Mouse (Mus musculus): ENCODE results near the gene Ano10. TPM values are rescaled to one million over a fixed set of nuclear protein-coding genes. Genes with fewer than 3 reads are reported as not detected.
"Not testable (repeated sequence)": the region's sequence is repeated elsewhere in the genome, so short reads cannot be mapped to it uniquely, and the experiment has no call there.

The Ano10 gene
- total RNA-seq (2017) = 18.2 and 23.4 TPM in 2 replicates

DNA sequence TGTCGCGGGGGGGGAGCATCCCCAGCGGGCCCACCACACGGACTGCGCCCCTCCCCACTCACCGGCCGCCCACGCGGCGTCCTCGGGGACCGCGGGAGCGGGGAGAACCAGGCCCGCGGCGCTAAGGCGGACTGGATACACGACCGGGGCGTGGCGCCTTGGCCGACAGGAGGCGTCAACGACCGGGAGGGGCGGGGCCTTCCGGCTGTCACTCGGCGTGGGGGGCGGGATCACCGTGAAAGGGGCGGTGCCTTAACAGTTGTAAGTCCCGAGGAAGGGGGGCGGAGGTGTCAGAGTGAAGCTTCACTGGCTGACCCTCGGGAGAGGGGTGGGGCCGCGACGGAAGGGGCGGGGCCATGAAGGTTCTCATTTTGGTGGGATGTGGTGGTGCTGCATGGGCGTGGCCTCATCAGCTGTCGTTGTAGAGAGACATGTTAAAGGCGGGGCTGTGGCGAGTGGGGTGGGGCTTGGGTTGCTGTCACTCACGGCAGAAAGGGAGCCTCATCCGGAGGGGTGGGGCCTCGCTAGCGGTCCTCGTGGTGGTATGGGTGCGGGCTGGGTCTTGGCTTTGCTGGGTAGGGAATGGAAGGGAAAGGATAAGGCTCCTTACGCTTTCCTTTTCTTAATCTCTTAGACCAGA lies at the start of gene Ano10:
Ano10 (minus strand) TSS at position 182 of the 640 bp plus-strand sequence.
- peak; percentile 93 to 96 for ATAC-seq (replicated peaks in 1 of 2; ENCODE audit: insufficient read depth in 1 of 2, low FRiP score in 2 of 2, low TSS enrichment in 1 of 2, low read depth in 1 of 2, poor library complexity in 2 of 2, severe bottlenecking in 2 of 2)

GRCm38 (mm10) chr9:122343399-122343798 lies 49.2 kb upstream of the Ano10 start:
- no peak for ATAC-seq (replicated peaks in 1 of 2; ENCODE audit: insufficient read depth in 1 of 2, low FRiP score in 2 of 2, low TSS enrichment in 1 of 2, low read depth in 1 of 2, poor library complexity in 2 of 2, severe bottlenecking in 2 of 2)

GRCm38 (mm10) chr9:122339972-122340371 lies 45.7 kb upstream of the Ano10 start:
- no peak for ATAC-seq (replicated peaks in 1 of 2; ENCODE audit: insufficient read depth in 1 of 2, low FRiP score in 2 of 2, low TSS enrichment in 1 of 2, low read depth in 1 of 2, poor library complexity in 2 of 2, severe bottlenecking in 2 of 2)

DNA sequence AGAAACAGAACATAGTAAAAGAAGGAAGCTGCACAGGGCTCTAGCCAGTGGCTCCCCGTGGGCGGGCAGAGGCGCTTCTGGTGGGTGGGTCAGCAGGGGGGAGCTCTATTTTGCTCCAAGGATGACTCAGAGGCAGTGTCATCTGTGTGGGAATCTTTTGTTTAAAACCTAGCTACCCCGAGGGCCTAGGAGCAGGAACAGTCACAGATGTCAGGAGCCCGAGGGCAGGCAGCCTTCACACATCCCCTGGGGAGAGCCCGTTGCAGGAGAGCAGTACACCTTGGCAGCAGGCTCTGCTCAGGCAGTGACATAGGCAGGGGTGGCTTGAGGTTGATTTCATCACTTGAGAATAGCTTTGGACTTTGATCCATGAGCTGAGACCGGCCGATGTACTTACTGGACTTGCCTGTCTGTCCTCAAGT lies 43.3 kb upstream of the Ano10 start:
- ATAC-seq (replicated peaks in 1 of 2; ENCODE audit: insufficient read depth in 1 of 2, low FRiP score in 2 of 2, low TSS enrichment in 1 of 2, low read depth in 1 of 2, poor library complexity in 2 of 2, severe bottlenecking in 2 of 2) = peak; percentile 22 to 64; a peak in 2 of 4 replicates

DNA sequence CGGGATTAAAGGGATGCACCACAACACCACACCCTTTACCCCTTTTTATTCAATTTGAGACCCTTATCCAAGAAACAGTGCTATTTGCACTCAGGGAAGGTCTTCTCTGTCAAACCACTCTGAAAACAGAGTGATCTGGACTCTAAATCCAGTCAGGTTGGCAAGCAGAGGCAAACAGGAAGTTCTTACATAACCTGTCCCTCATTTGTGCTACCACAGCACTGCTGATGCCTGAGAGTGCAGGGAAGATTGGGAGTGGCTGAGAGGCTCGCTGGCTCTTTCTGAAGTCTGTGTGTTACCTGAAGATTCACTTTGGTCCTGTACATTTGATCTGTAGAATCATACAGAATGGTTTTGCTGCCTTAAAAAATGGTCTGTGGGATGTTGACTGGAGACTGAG lies 42.5 kb upstream of the Ano10 start:
- peak; percentile 74 to 94 for ATAC-seq (replicated peaks in 1 of 2; ENCODE audit: insufficient read depth in 1 of 2, low FRiP score in 2 of 2, low TSS enrichment in 1 of 2, low read depth in 1 of 2, poor library complexity in 2 of 2, severe bottlenecking in 2 of 2)

DNA sequence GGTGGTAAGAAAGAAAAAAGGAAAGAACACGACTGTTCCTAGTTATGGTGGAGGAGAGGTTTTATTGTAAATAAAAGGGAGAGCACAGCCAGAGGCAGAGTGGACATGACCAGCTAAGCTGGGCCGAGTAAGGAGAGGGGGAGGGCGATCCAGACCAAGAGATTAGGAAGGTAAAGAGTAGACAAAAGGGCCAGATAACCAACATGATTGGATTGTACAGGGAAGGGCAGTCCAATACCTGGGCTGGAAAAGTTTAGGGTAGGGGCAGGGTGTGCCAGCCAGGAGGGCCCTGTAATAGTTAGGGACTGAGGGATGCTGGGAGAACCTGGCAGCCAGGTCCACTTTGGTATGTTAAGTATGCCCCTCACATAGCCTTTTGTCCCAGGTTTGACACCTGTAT lies 34.0 kb upstream of the Ano10 start:
- ATAC-seq (replicated peaks in 1 of 2; ENCODE audit: insufficient read depth in 1 of 2, low FRiP score in 2 of 2, low TSS enrichment in 1 of 2, low read depth in 1 of 2, poor library complexity in 2 of 2, severe bottlenecking in 2 of 2) = no peak

GRCm38 (mm10) chr9:122325996-122326395 lies 31.8 kb upstream of the Ano10 start:
- no peak for ATAC-seq (replicated peaks in 1 of 2; ENCODE audit: insufficient read depth in 1 of 2, low FRiP score in 2 of 2, low TSS enrichment in 1 of 2, low read depth in 1 of 2, poor library complexity in 2 of 2, severe bottlenecking in 2 of 2)

- no peak for ATAC-seq (replicated peaks in 1 of 2; ENCODE audit: insufficient read depth in 1 of 2, low FRiP score in 2 of 2, low TSS enrichment in 1 of 2, low read depth in 1 of 2, poor library complexity in 2 of 2, severe bottlenecking in 2 of 2)
Observed at GRCm38 (mm10) chr9:122322356-122322755, 28.1 kb upstream of the Ano10 start.

DNA sequence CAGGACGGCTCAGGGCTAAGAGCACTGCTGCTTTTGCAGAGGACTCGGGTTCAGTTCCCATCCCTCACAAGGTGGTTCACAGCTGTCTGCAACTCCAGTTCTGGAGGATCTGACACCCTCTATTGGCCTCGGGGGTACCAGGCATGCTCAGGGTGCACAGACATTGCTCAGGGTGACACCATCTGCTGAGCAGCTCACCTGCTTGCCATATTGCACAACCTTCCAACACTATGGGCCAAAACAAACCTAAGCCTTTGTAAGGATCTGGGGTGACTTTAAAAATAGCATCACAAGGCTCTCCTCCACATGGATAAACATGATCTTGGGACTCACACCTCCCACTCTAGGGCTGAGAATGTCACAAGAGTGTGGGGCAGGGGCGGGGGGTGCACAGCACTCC lies 26.4 kb upstream of the Ano10 start:
- ATAC-seq (replicated peaks in 1 of 2; ENCODE audit: insufficient read depth in 1 of 2, low FRiP score in 2 of 2, low TSS enrichment in 1 of 2, low read depth in 1 of 2, poor library complexity in 2 of 2, severe bottlenecking in 2 of 2) = no peak

DNA sequence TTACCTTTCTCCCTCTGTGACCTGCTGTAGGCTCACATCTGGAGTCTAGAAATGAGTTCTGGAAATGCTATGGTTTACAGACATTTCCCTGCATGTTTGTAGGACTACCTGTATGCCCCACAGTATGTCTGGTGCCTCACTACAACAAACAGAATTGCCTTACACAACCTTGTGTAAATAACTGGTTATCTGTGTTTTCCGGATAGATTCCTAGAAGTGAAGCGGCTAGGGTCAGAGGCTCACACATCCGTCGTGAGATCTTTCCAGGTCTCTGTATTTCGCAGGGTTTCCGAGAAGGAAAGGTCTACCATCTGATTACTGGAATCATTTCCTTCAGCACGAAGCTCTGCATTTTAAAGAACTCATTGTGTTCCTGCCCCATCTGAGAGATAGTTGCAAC lies 22.3 kb upstream of the Ano10 start:
- ATAC-seq (replicated peaks in 1 of 2; ENCODE audit: insufficient read depth in 1 of 2, low FRiP score in 2 of 2, low TSS enrichment in 1 of 2, low read depth in 1 of 2, poor library complexity in 2 of 2, severe bottlenecking in 2 of 2) = no peak

DNA sequence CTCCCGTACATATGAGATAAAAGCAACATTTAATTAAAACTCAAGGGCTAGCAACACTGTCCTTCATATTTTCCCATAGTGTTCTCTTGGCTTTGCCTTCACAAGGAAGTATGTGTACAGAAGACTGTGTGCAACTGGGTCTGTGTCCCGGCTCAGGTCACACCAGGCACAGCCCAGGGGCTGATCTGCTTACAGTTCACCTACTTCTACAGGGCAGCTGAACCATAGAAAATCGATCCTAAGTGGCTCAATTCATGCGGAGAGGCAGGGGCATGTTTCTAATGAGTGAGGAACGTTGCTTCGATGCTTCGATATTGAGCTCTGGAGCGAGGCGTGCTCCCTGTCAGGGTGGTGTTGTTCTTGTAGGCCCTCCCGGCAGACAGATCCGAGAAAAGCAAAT lies 21.3 kb upstream of the Ano10 start:
- ATAC-seq (replicated peaks in 1 of 2; ENCODE audit: insufficient read depth in 1 of 2, low FRiP score in 2 of 2, low TSS enrichment in 1 of 2, low read depth in 1 of 2, poor library complexity in 2 of 2, severe bottlenecking in 2 of 2) = no peak

DNA sequence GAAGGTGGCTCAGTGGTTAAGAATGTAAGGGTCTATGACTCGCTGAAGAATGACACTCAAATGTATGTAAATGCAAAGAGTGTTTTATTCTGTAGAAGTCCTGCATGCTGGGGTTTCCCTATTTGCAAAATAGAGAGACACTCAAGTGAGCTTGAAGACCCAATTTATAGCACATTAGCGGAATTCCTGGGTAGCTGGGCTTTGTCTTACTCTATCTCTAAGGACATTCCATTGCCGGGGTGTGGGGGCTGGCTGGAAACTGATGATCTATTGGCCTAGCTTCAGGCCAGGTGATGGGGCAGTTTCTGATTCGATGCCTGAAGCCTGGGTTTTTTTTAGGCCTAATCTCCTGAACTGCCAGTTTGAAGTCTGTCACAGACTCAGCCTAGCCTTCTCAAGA lies 20.7 kb upstream of the Ano10 start:
- no peak for ATAC-seq (replicated peaks in 1 of 2; ENCODE audit: insufficient read depth in 1 of 2, low FRiP score in 2 of 2, low TSS enrichment in 1 of 2, low read depth in 1 of 2, poor library complexity in 2 of 2, severe bottlenecking in 2 of 2)

GRCm38 (mm10) chr9:122314386-122314785 lies 20.2 kb upstream of the Ano10 start:
- no peak for ATAC-seq (replicated peaks in 1 of 2; ENCODE audit: insufficient read depth in 1 of 2, low FRiP score in 2 of 2, low TSS enrichment in 1 of 2, low read depth in 1 of 2, poor library complexity in 2 of 2, severe bottlenecking in 2 of 2)

GRCm38 (mm10) chr9:122313128-122313527 lies 18.9 kb upstream of the Ano10 start:
- not testable (repeated sequence) for ATAC-seq (replicated peaks in 1 of 2; ENCODE audit: insufficient read depth in 1 of 2, low FRiP score in 2 of 2, low TSS enrichment in 1 of 2, low read depth in 1 of 2, poor library complexity in 2 of 2, severe bottlenecking in 2 of 2)

- ATAC-seq (replicated peaks in 1 of 2; ENCODE audit: insufficient read depth in 1 of 2, low FRiP score in 2 of 2, low TSS enrichment in 1 of 2, low read depth in 1 of 2, poor library complexity in 2 of 2, severe bottlenecking in 2 of 2) = no peak
Observed at GRCm38 (mm10) chr9:122312296-122312990, 18.2 kb upstream of the Ano10 start.

DNA sequence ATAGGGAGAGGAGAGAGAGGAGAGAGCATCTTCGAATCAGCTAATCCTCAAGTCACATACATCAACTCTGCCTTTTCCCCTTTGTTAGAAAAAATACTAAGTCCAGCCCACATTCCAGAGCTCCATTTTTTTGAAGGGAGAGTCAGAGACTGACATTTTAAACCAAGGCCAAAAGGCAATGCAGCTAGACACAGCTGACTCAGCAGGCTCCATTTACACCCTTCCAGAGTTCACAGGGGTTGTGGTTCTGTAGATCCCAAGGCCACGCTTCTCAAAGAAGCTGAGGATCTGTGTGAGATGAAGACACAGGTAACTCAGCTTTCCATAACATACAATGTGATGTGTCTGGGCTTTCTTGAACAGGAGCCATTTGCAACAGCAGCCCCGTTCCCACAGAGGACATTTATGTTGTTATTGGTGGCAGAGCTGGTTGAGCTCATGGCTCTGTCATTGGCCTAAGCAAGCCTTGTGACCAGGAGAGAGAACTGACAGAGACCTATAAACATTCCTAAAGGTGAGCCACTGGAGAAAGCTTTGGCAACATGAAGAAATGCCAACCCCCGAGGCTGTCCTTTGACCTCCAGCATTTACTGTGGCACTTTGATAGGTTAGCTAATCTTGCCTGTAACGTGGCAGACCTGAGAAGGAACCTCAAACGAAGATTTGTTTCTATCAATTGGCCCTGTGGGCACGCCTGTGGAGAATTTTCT lies 17.0 kb upstream of the Ano10 start:
- no peak for ATAC-seq (replicated peaks in 1 of 2; ENCODE audit: insufficient read depth in 1 of 2, low FRiP score in 2 of 2, low TSS enrichment in 1 of 2, low read depth in 1 of 2, poor library complexity in 2 of 2, severe bottlenecking in 2 of 2)

- ATAC-seq (replicated peaks in 1 of 2; ENCODE audit: insufficient read depth in 1 of 2, low FRiP score in 2 of 2, low TSS enrichment in 1 of 2, low read depth in 1 of 2, poor library complexity in 2 of 2, severe bottlenecking in 2 of 2) = peak; percentile 72 to 85
Observed at GRCm38 (mm10) chr9:122310613-122311049, 16.4 kb upstream of the Ano10 start.
